ENCODE assay signal across 8 mouse cellular contexts in the genomic region with DNA sequence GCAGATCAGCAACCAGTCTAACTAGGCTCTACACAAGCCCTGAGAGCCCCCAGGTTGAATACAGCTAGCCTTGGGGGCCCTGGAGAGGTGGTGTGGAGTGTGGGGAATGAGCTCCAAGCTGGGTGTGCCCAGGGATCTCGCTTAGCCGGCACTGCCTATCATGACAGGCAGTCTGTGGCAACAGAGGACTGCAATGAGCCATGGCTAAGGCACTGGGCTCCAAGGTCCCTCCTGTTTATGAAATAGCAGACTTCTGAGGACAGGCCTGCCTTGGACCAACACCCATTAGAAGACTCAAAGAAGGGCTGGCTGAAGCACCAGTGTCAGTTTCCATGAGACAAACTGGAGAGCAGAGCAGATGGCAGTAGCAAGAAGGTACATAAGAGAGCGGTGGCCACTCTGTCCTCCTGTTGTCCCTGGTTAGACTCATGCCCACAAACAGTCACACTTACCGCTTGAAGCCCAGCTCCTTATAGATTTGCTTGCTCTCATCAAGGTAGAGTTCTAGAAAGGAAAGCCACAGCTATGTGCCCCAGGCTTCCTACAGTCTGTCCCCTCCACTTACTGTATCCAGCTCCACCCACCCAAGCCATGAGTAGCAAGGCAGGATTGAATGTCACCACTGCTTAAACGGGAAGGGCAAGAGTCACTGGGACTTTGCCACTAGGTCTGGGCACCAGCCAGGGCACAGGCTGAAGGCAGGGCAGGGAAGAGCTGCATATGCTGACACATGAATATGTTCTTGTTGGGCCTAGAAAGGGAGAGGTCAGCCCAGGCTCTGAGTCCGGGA. TPM values are rescaled to one million over a fixed set of nuclear protein-coding genes. Genes with fewer than 3 reads are reported as not detected.
A peak's percentile ranks its signal among the peaks of the same experiment; 100 is the strongest.
DNase-seq lines count a peak whose midpoint lies in the region; ATAC-seq and TF ChIP-seq lines count a peak whose summit lies in the region.

No protein-coding gene starts in this region.

- H3K9me3 ChIP-seq in heart, embryonic 15.5 days (replicated peaks) = no peaks in the 10 kb centered on the region
- no peaks in the 10 kb centered on the region for H3K9me3 ChIP-seq in liver, embryonic 11.5 days (ENCODE audit: control insufficient read depth, low read length)

- H3K27me3 ChIP-seq in kidney, adult 2 months (replicated peaks; ENCODE audit: control insufficient read depth, insufficient read depth, low read length) = no peaks in the 10 kb centered on the region
- H3K27me3 ChIP-seq in heart, embryonic 15.5 days = peaks cover 11% of the 10 kb centered on the region; the same call in 1 of the 2 replicates
- H3K27me3 ChIP-seq in liver, embryonic 11.5 days (replicated peaks; ENCODE audit: control insufficient read depth, insufficient read depth, low read length) = peaks cover 27% of the 10 kb centered on the region

- TF ChIP-seq CTCF in kidney, adult 2 months (conservative IDR thresholded peaks at IDR 0.05; ENCODE audit: insufficient read depth, insufficient read length, low read depth, low read length) = no peak

- H3K4me2 ChIP-seq in heart, embryonic 15.5 days = peak overlapping the region; percentile 97
- H3K4me2 ChIP-seq in liver, embryonic 11.5 days = peak overlapping the region; percentile 86

- H3K27ac ChIP-seq in kidney, adult 2 months (ENCODE audit: insufficient read depth, low read depth, low read length) = no peak overlapping the region
- peak overlapping the region; percentile 70; the same call in 1 of the 2 replicates for H3K27ac ChIP-seq in heart, embryonic 15.5 days
- no peak overlapping the region for H3K27ac ChIP-seq in liver, embryonic 11.5 days (ENCODE audit: low read depth, low read length)

- no peak for TF ChIP-seq POLR2A in kidney, adult 2 months (IDR thresholded peaks at IDR 0.05; ENCODE audit: low read depth, low read length)

- H3K4me3 ChIP-seq in kidney, adult 2 months (ENCODE audit: insufficient read depth, low read depth, low read length) = peak overlapping the region; percentile 76
- peak overlapping the region; percentile 65 for H3K4me3 ChIP-seq in heart, embryonic 15.5 days
- peak overlapping the region; percentile 60 for H3K4me3 ChIP-seq in liver, embryonic 11.5 days (ENCODE audit: low read depth, low read length)

- H3K36me3 ChIP-seq in kidney, adult 2 months (ENCODE audit: control insufficient read depth, insufficient read depth, low read length) = no peaks in the 10 kb centered on the region
- H3K36me3 ChIP-seq in heart, embryonic 15.5 days = no peaks in the 10 kb centered on the region
- H3K36me3 ChIP-seq in liver, embryonic 11.5 days (ENCODE audit: control insufficient read depth, insufficient read depth, low read length) = no peaks in the 10 kb centered on the region

- peak overlapping the region; percentile 76 for H3K9ac ChIP-seq in heart, embryonic 15.5 days
- H3K9ac ChIP-seq in liver, embryonic 11.5 days (ENCODE audit: low read depth, low read length) = peak overlapping the region; percentile 49

- H3K4me1 ChIP-seq in kidney, adult 2 months (ENCODE audit: control insufficient read depth, insufficient read depth, low read length) = peaks cover 7% of the 10 kb centered on the region
- peaks cover 21% of the 10 kb centered on the region for H3K4me1 ChIP-seq in heart, embryonic 15.5 days (replicated peaks)
- H3K4me1 ChIP-seq in liver, embryonic 11.5 days (replicated peaks; ENCODE audit: control insufficient read depth, insufficient read depth, low read length) = peaks cover 11% of the 10 kb centered on the region

- WGBS in kidney, adult 2 months = 68% methylated on average over 6 of the region's 6 CpGs
- 61% methylated on average over 6 of the region's 6 CpGs for WGBS in heart, embryonic 15.5 days
- WGBS in liver, embryonic 11.5 days = 68% methylated on average over 6 of the region's 6 CpGs

- DNase-seq in kidney, adult 2 months = peak; percentile 20
- DNase-seq in kidney, adult 18-20 months = no peak
- peak; percentile 30 to 36 for DNase-seq in cerebellum, postnatal 36 days
- DNase-seq in liver, embryonic 11.5 days (ENCODE audit: low spot score) = no peak
- DNase-seq in c-Kit-positive CD71-positive TER-119-positive erythroid progenitor cells, embryonic 14.5 days (ENCODE audit: low spot score) = no peak
- no peak for DNase-seq in urinary bladder, postnatal 4 days (ENCODE audit: low spot score in 2 of 2)
- no peak for DNase-seq in left cerebral cortex, adult 9 months (ENCODE audit: low spot score in 2 of 2)

- ATAC-seq in heart, embryonic 15.5 days (replicated peaks; ENCODE audit: insufficient number of reproducible peaks, insufficient read depth, low FRiP score, low read depth) = no peak
- ATAC-seq in liver, embryonic 11.5 days (replicated peaks; ENCODE audit: low FRiP score) = no peak

RNA-seq across cellular contexts. Expression of gene Fam213b, which starts 1.1 kb away (rescaled TPM):
- polyA plus RNA-seq in kidney, adult 2 months (2012; rRNA removed) = 74.0 and 92.4 TPM in 2 replicates
- polyA plus RNA-seq in heart, embryonic 15.5 days (2015; fragmentation: Nextera tagmentation; extraction: Ambion mirVana) = 46.7 and 53.6 TPM in 2 replicates
- 17.4 and 20.1 TPM in 2 replicates for polyA plus RNA-seq in liver, embryonic 11.5 days (2014; fragmentation: Nextera tagmentation; extraction: Ambion mirVana)

RNA-seq across cellular contexts. Expression of gene Mmel1, which starts 28.5 kb away (rescaled TPM):
- 0.03 and 0.19 TPM in 2 replicates for polyA plus RNA-seq in kidney, adult 2 months (2012; rRNA removed)
- polyA plus RNA-seq in heart, embryonic 15.5 days (2015; fragmentation: Nextera tagmentation; extraction: Ambion mirVana) = 0.58 and 0.60 TPM in 2 replicates
- 0.25 and 0.31 TPM in 2 replicates for polyA plus RNA-seq in liver, embryonic 11.5 days (2014; fragmentation: Nextera tagmentation; extraction: Ambion mirVana)

RNA-seq across cellular contexts. Expression of gene Tnfrsf14, which starts 30.5 kb away (rescaled TPM):
- 12.1 and 19.4 TPM in 2 replicates for polyA plus RNA-seq in kidney, adult 2 months (2012; rRNA removed)
- 0.57 and 1.2 TPM in 2 replicates for polyA plus RNA-seq in heart, embryonic 15.5 days (2015; fragmentation: Nextera tagmentation; extraction: Ambion mirVana)
- 23.1 and 24.4 TPM in 2 replicates for polyA plus RNA-seq in liver, embryonic 11.5 days (2014; fragmentation: Nextera tagmentation; extraction: Ambion mirVana)

Comparison
In these comparisons a context has a peak if more than half of its experiments do, and no peak if none do; other contexts are left out.
1. DNase-seq: peak in kidney, adult 2 months (single experiment) and cerebellum, postnatal 36 days (2 of 2); none in kidney, adult 18-20 months (single experiment), liver, embryonic 11.5 days (single experiment), c-Kit-positive CD71-positive TER-119-positive erythroid progenitor cells, embryonic 14.5 days (single experiment), urinary bladder, postnatal 4 days (0 of 2) and left cerebral cortex, adult 9 months (0 of 2).
2. Peak in every context shown above with its lines, with median percentiles within 50 percentile points of each other: H3K4me3 ChIP-seq.